Mouse (Mus musculus) liver, adult 2 months (tissue): Measurements from ENCODE around the gene Vps13d. TPM values are rescaled to one million over a fixed set of nuclear protein-coding genes. Genes with fewer than 3 reads are reported as not detected.

Experiments used
- DNase-seq: peaks from one replicate; pipeline ENCODE4 v3.0.0-alpha.2; 2011; ENCODE audit warnings: low read depth, low spot score; ENCODE audit errors: extremely low read depth
- H3K27ac ChIP-seq: fragments of 200-500 bp; replicated peaks from 2 replicates; pipeline ENCODE4 v1.5.1; 2012; ENCODE audit warnings: low read depth, mild to moderate bottlenecking, control low read depth, inconsistent platforms, low read length; ENCODE audit not compliant: insufficient read depth
- H3K27me3 ChIP-seq: fragments of 200-500 bp; 2 replicates; pipeline ENCODE4 v1.6.1; 2012; ENCODE audit warnings: mild to moderate bottlenecking, moderate library complexity, low read length, inconsistent platforms; ENCODE audit not compliant: control insufficient read depth, insufficient read depth
- H3K36me3 ChIP-seq: fragments of 200-500 bp; 2 replicates; pipeline ENCODE4 v1.6.1; 2012; ENCODE audit warnings: low read length, inconsistent platforms; ENCODE audit not compliant: control insufficient read depth, insufficient read depth
- H3K4me1 ChIP-seq: fragments of 200-500 bp; 2 replicates; pipeline ENCODE4 v1.6.1; 2011; ENCODE audit warnings: low read length; ENCODE audit not compliant: control insufficient read depth, insufficient read depth
- H3K4me3 ChIP-seq: fragments of 200-500 bp; 2 replicates; pipeline ENCODE4 v1.5.1; 2011; ENCODE audit warnings: low read depth, mild to moderate bottlenecking, control low read depth, low read length, moderate library complexity; ENCODE audit not compliant: insufficient read depth
- H3K79me2 ChIP-seq: fragments of 200-500 bp; 2 replicates; pipeline ENCODE4 v1.6.1; 2012; ENCODE audit warnings: inconsistent platforms, mild to moderate bottlenecking, low read length, moderate library complexity; ENCODE audit not compliant: control insufficient read depth, insufficient read depth
- H3K9ac ChIP-seq: fragments of 200-500 bp; 2 replicates; pipeline ENCODE4 v1.6.1; 2012; ENCODE audit warnings: low read depth, mild to moderate bottlenecking, control low read depth, inconsistent platforms, low read length
- CTCF ChIP-seq: fragments of 200-500 bp; IDR thresholded peaks from 2 replicates; pipeline ENCODE4 v1.5.1; 2011; ENCODE audit warnings: low read depth, low read length, control low read depth
- POLR2A ChIP-seq: fragments of 200-500 bp; IDR thresholded peaks from 2 replicates; pipeline ENCODE4 v1.6.1; 2011; ENCODE audit warnings: low read length, control low read depth; ENCODE audit not compliant: insufficient read depth; ENCODE audit errors: extremely low read depth
- WGBS: fragments of 180-500 bp; shearing (Covaris S2); methylation state at CpG from one replicate; pipeline ENCODE4 v1.1.7; 2018; 5-methylcytosine and 5-hydroxymethylcytosine counted together
- polyA plus RNA-seq: library from polyadenylated mRNA; depleted of rRNA; stranded (reverse); fragments of >200 nt; gene quantifications from 2 replicates; pipeline ENCODE4 v1.2.3, GENCODE M21; 2012
- total RNA-seq: library from RNA; depleted of rRNA; stranded (reverse); fragments of >200 nt; gene quantifications from 2 replicates; pipeline ENCODE4 v1.2.3, GENCODE M21; 2014

Gene Vps13d
- total and polyA plus RNA-seq, 2 experiments = 11.6 to 32.4 TPM

DNA sequence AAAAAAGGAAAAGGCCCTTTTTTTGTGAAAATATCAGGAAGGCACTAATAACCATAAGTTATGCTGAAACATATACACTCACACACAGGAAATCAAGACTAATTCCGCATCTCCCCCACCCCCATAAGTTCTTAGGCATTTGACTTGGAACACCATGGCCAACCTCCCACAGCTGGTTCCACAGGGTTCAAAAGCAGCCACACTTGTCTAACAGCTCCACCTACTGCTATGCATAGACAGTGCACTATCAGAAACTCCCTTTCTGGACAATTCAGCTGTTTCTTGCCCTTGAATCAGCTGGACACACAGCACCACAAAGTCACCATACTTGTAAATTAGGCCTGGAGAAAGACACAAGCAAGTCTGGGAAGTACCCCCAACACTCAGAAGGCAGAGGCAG, 33.6 kb downstream of the Vps13d start:
- Histone ChIP-seq H3K4me3 (no peak overlapping the region), H3K4me1 (no peaks in the 10 kb centered on the region), H3K9ac (no peak overlapping the region), H3K36me3 (peaks cover 70% of the 10 kb centered on the region), H3K27ac (no peak overlapping the region), H3K79me2 (no peaks in the 10 kb centered on the region), H3K27me3 (no peaks in the 10 kb centered on the region)
- no peak for DNase-seq
- 85% methylated on average over 1 of the region's 1 CpGs for whole genome bisulfite sequencing
- TF ChIP-seq CTCF = no peak
- no peak for TF ChIP-seq POLR2A

GRCm38 (mm10) chr4:145155956-145156355, 38.8 kb downstream of the Vps13d start:
- peak; percentile 45 for DNase-seq
- H3K4me3 ChIP-seq = no peak overlapping the region
- no peak for TF ChIP-seq POLR2A
- TF ChIP-seq CTCF = peak; percentile 97
- peaks cover 75% of the 10 kb centered on the region for H3K36me3 ChIP-seq
- WGBS = 42% methylated on average over 8 of the region's 8 CpGs
- H3K79me2 ChIP-seq = peaks cover 5% of the 10 kb centered on the region; the same call in 1 of the 2 replicates
- no peaks in the 10 kb centered on the region for H3K27me3 ChIP-seq
- no peak overlapping the region for H3K9ac ChIP-seq
- H3K27ac ChIP-seq = no peak overlapping the region
- H3K4me1 ChIP-seq = no peaks in the 10 kb centered on the region

DNA sequence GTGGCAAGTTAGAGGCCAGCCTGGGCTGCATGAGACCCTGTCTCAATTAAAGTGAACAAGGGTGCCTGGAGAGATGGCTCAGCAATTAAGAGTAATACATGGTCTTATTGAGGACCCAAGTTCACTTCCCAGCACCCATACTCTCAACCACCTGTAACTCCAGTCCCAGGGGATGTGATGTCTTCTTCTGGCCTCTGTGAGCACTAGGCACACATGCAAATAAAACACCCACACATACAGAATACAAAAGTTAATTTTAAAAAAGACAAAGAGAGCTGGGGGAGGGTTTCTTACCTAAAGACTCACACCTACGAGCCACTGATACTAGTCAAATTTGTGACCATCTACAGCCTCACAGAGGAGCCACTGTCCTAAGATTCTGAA, 43.7 kb downstream of the Vps13d start:
- Histone ChIP-seq H3K36me3 (peaks cover 78% of the 10 kb centered on the region), H3K4me1 (no peaks in the 10 kb centered on the region), H3K9ac (no peak overlapping the region), H3K27ac (no peak overlapping the region), H3K79me2 (peaks cover 21% of the 10 kb centered on the region), H3K4me3 (no peak overlapping the region), H3K27me3 (no peaks in the 10 kb centered on the region)
- no peak for DNase-seq
- TF ChIP-seq CTCF (no peak), POLR2A (no peak)
- WGBS = 92% methylated on average over 1 of the region's 1 CpGs

GRCm38 (mm10) chr4:145150345-145151102, 44.3 kb downstream of the Vps13d start:
- Histone ChIP-seq H3K27ac (no peak overlapping the region), H3K4me1 (no peaks in the 10 kb centered on the region), H3K4me3 (no peak overlapping the region), H3K27me3 (no peaks in the 10 kb centered on the region), H3K36me3 (peaks cover 79% of the 10 kb centered on the region), H3K9ac (no peak overlapping the region), H3K79me2 (peaks cover 24% of the 10 kb centered on the region)
- DNase-seq = no peak
- TF ChIP-seq POLR2A = no peak
- no peak for TF ChIP-seq CTCF
- 84% methylated on average over 5 of the region's 5 CpGs for WGBS

- Histone ChIP-seq H3K27me3 (no peaks in the 10 kb centered on the region), H3K4me1 (no peaks in the 10 kb centered on the region), H3K4me3 (no peak overlapping the region), H3K9ac (no peak overlapping the region), H3K36me3 (peaks cover 76% of the 10 kb centered on the region), H3K79me2 (peaks cover 18% of the 10 kb centered on the region), H3K27ac (no peak overlapping the region)
- TF ChIP-seq POLR2A = no peak
- TF ChIP-seq CTCF = no peak
- no peak for DNase-seq
- 80% methylated on average over 5 of the region's 5 CpGs for WGBS
Observed at GRCm38 (mm10) chr4:145147006-145147961, 47.5 kb downstream of the Vps13d start.
